Mouse (Mus musculus) lung, postnatal 0 days (tissue): ENCODE data around the gene Gm36079.
"Not testable (repeated sequence)": the region's sequence is repeated elsewhere in the genome, so short reads cannot be mapped to it uniquely, and the experiment has no call there.

Source experiments
- CTCF ChIP-seq: IDR thresholded peaks from 2 replicates; pipeline ENCODE4 v1.5.1; 2016; ENCODE audit warnings: antibody characterized with exemption, mild to moderate bottlenecking
- EP300 ChIP-seq: IDR thresholded peaks from 2 replicates; pipeline ENCODE4 v1.6.1; 2016; ENCODE audit warnings: antibody characterized with exemption, mild to moderate bottlenecking, control low read depth

GRCm38 (mm10) chr13:119998442-119999086, 28.2 kb downstream of the Gm36079 start:
- not testable (repeated sequence) for TF ChIP-seq CTCF, EP300
